ENCODE assay signal across 8 mouse cellular contexts in the genomic region with DNA sequence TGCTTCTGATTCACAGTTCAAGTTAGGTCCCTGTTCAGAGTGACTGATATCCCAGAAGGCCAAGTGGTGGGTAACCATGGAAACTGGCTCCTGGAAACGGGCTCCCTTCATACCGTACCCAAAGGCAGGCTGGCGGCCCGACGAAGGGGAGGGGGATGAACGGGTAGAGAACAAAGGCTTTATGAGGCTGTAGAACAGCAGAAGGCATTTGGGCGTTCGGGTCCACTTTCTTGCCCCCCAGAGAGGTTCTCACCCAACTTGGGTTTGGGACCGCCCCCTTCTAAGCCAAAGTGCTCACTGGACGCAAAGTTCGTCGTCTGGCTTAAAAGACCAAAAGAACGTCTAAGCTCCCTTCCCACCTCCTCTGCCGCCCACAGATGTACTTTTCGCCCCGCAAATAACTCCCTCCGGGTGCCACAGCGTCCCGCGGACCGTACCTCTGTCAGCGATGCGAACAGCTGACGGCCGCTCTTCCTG. TPM values are rescaled to one million over a fixed set of nuclear protein-coding genes. Genes with fewer than 3 reads are reported as not detected.
DNase-seq lines count a peak whose midpoint lies in the region; ATAC-seq and TF ChIP-seq lines count a peak whose summit lies in the region.

No protein-coding gene starts in this region.

- peak overlapping the region; percentile 82 for H3K9ac ChIP-seq in embryonic facial prominence, embryonic 13.5 days
- H3K9ac ChIP-seq in kidney, embryonic 16.5 days (replicated peaks; ENCODE audit: low read length), result peak overlapping the region; percentile 81
- peak overlapping the region; percentile 83 for H3K9ac ChIP-seq in liver, adult 2 months (ENCODE audit: low read depth, low read length)
- H3K9ac ChIP-seq in midbrain, postnatal 0 days (replicated peaks; ENCODE audit: low read length, poor library complexity, severe bottlenecking), result peak overlapping the region; percentile 60
- H3K9ac ChIP-seq in stomach, embryonic 15.5 days, result peak overlapping the region; percentile 71

- under 1% methylated on average over 25 of the region's 25 CpGs for WGBS in embryonic facial prominence, embryonic 13.5 days
- WGBS in heart, embryonic 10.5 days, result under 1% methylated on average over 25 of the region's 25 CpGs
- under 1% methylated on average over 25 of the region's 25 CpGs for WGBS in kidney, embryonic 16.5 days
- WGBS in liver, adult 2 months, result under 1% methylated on average over 25 of the region's 25 CpGs
- 0% methylated on average over 25 of the region's 25 CpGs for WGBS in midbrain, postnatal 0 days
- WGBS in stomach, embryonic 15.5 days, result under 1% methylated on average over 25 of the region's 25 CpGs

- ATAC-seq in embryonic facial prominence, embryonic 13.5 days (ENCODE audit: insufficient number of reproducible peaks, insufficient read depth, low FRiP score, low TSS enrichment, low read depth), result 0 out of 2 replicates have a peak, but pooled peaks have one; percentile 56
- peak; percentile 81 for ATAC-seq in kidney, embryonic 16.5 days (ENCODE audit: low FRiP score, low TSS enrichment)
- peak; percentile 91 for ATAC-seq in midbrain, postnatal 0 days (ENCODE audit: low FRiP score)
- ATAC-seq in stomach, embryonic 15.5 days (ENCODE audit: insufficient read depth, low FRiP score, low read depth), result peak; percentile 67

- H3K4me1 ChIP-seq in embryonic facial prominence, embryonic 13.5 days, result peaks cover 10% of the 10 kb centered on the region; the same call in 1 of the 2 replicates
- H3K4me1 ChIP-seq in heart, embryonic 10.5 days, result 0 out of 2 replicates have a peak, but pooled peaks cover 4% of the 10 kb centered on the region
- H3K4me1 ChIP-seq in kidney, embryonic 16.5 days (ENCODE audit: insufficient read depth, low read length), result peaks cover 3% of the 10 kb centered on the region; the same call in 1 of the 2 replicates
- peaks cover 2% of the 10 kb centered on the region; the same call in 1 of the 2 replicates for H3K4me1 ChIP-seq in liver, adult 2 months (ENCODE audit: control insufficient read depth, insufficient read depth, low read length)
- no peaks in the 10 kb centered on the region for H3K4me1 ChIP-seq in midbrain, postnatal 0 days (ENCODE audit: insufficient read depth, low read length)
- H3K4me1 ChIP-seq in stomach, embryonic 15.5 days, result peaks cover 5% of the 10 kb centered on the region; the same call in 1 of the 2 replicates

- H3K36me3 ChIP-seq in embryonic facial prominence, embryonic 13.5 days, result peaks cover 19% of the 10 kb centered on the region
- H3K36me3 ChIP-seq in heart, embryonic 10.5 days, result peaks cover 19% of the 10 kb centered on the region
- peaks cover 12% of the 10 kb centered on the region for H3K36me3 ChIP-seq in kidney, embryonic 16.5 days (ENCODE audit: insufficient read depth, low read length)
- H3K36me3 ChIP-seq in liver, adult 2 months (ENCODE audit: control insufficient read depth, insufficient read depth, low read length), result peaks cover 15% of the 10 kb centered on the region
- H3K36me3 ChIP-seq in midbrain, postnatal 0 days (ENCODE audit: insufficient read depth, low read length), result peaks cover 5% of the 10 kb centered on the region; the same call in 1 of the 2 replicates
- H3K36me3 ChIP-seq in stomach, embryonic 15.5 days, result peaks cover 10% of the 10 kb centered on the region; the same call in 1 of the 2 replicates

- H3K27ac ChIP-seq in embryonic facial prominence, embryonic 13.5 days, result peak overlapping the region; percentile 77
- H3K27ac ChIP-seq in heart, embryonic 10.5 days, result peak overlapping the region; percentile 86
- peak overlapping the region; percentile 81 for H3K27ac ChIP-seq in kidney, embryonic 16.5 days (ENCODE audit: low read length)
- H3K27ac ChIP-seq in liver, adult 2 months (replicated peaks; ENCODE audit: insufficient read depth, low read depth, low read length), result peak overlapping the region; percentile 74
- H3K27ac ChIP-seq in midbrain, postnatal 0 days (ENCODE audit: low read depth, low read length), result peak overlapping the region; percentile 60
- H3K27ac ChIP-seq in stomach, embryonic 15.5 days, result peak overlapping the region; percentile 75; the same call in 1 of the 2 replicates

- H3K79me2 ChIP-seq in liver, adult 2 months (ENCODE audit: control insufficient read depth, insufficient read depth, low read length), result no peaks in the 10 kb centered on the region

- peak; percentile 43 to 53 for DNase-seq in CD8-positive naive resting alpha-beta T cell, adult 2 months (ENCODE audit: low read depth in 2 of 2, low spot score in 2 of 2)
- peak; percentile 78 for DNase-seq in adrenal gland, postnatal 14 days
- DNase-seq in heart, embryonic 10.5 days (ENCODE audit: low spot score), result peak; percentile 81
- DNase-seq in liver, adult 2 months (ENCODE audit: extremely low read depth, low read depth, low spot score), result peak; percentile 53
- peak; percentile 82 for DNase-seq in midbrain, postnatal 0 days (ENCODE audit: low spot score)

- peak overlapping the region; percentile 96 for H3K4me3 ChIP-seq in embryonic facial prominence, embryonic 13.5 days
- peak overlapping the region; percentile 97 for H3K4me3 ChIP-seq in heart, embryonic 10.5 days
- H3K4me3 ChIP-seq in kidney, embryonic 16.5 days (ENCODE audit: low read length), result peak overlapping the region; percentile 100
- peak overlapping the region; percentile 88 for H3K4me3 ChIP-seq in liver, adult 2 months (ENCODE audit: insufficient read depth, low read depth, low read length)
- peak overlapping the region; percentile 99 for H3K4me3 ChIP-seq in midbrain, postnatal 0 days (ENCODE audit: low read depth, low read length)
- peak overlapping the region; percentile 98 for H3K4me3 ChIP-seq in stomach, embryonic 15.5 days (replicated peaks)

- peak overlapping the region; percentile 75 for H3K4me2 ChIP-seq in embryonic facial prominence, embryonic 13.5 days
- peak overlapping the region; percentile 64 for H3K4me2 ChIP-seq in kidney, embryonic 16.5 days (replicated peaks; ENCODE audit: low read depth, low read length)
- H3K4me2 ChIP-seq in midbrain, postnatal 0 days (ENCODE audit: low read depth, low read length, poor library complexity, severe bottlenecking), result peak overlapping the region; percentile 78
- H3K4me2 ChIP-seq in stomach, embryonic 15.5 days, result peak overlapping the region; percentile 89

- H3K27me3 ChIP-seq in embryonic facial prominence, embryonic 13.5 days, result no peaks in the 10 kb centered on the region
- H3K27me3 ChIP-seq in heart, embryonic 10.5 days (ENCODE audit: insufficient read depth, poor library complexity, severe bottlenecking), result no peaks in the 10 kb centered on the region
- H3K27me3 ChIP-seq in kidney, embryonic 16.5 days (ENCODE audit: insufficient read depth, low read length), result no peaks in the 10 kb centered on the region; the same call in 1 of the 2 replicates
- H3K27me3 ChIP-seq in liver, adult 2 months (ENCODE audit: control insufficient read depth, insufficient read depth, low read length), result no peaks in the 10 kb centered on the region
- no peaks in the 10 kb centered on the region for H3K27me3 ChIP-seq in midbrain, postnatal 0 days (ENCODE audit: insufficient read depth, low read length)
- no peaks in the 10 kb centered on the region for H3K27me3 ChIP-seq in stomach, embryonic 15.5 days (replicated peaks)

- no peak for TF ChIP-seq CTCF in liver, adult 2 months (IDR thresholded peaks at IDR 0.05; ENCODE audit: low read depth, low read length)
- no peak for TF ChIP-seq CTCF in midbrain, postnatal 0 days (IDR thresholded peaks at IDR 0.05)

- no peak for TF ChIP-seq POLR2A in liver, adult 2 months (IDR thresholded peaks at IDR 0.05; ENCODE audit: extremely low read depth, insufficient read depth, low read length)

- H3K9me3 ChIP-seq in embryonic facial prominence, embryonic 13.5 days, result no peaks in the 10 kb centered on the region
- H3K9me3 ChIP-seq in heart, embryonic 10.5 days, result no peaks in the 10 kb centered on the region
- no peaks in the 10 kb centered on the region for H3K9me3 ChIP-seq in kidney, embryonic 16.5 days (ENCODE audit: low read length)
- H3K9me3 ChIP-seq in midbrain, postnatal 0 days (ENCODE audit: low read length), result no peaks in the 10 kb centered on the region
- H3K9me3 ChIP-seq in stomach, embryonic 15.5 days, result no peaks in the 10 kb centered on the region

RNA-seq across cellular contexts. Expression of a gene that starts 0.5 kb away (rescaled TPM):
- total RNA-seq in adrenal gland, postnatal 14 days (2021), result 28.9 and 32.7 TPM in 2 replicates
- polyA plus RNA-seq in embryonic facial prominence, embryonic 13.5 days (2015; fragmentation: Nextera tagmentation; extraction: Ambion mirVana), result 27.0 and 27.7 TPM in 2 replicates
- 14.4 and 19.7 TPM in 2 replicates for polyA plus RNA-seq in heart, embryonic 10.5 days (2016; fragmentation: Nextera tagmentation; extraction: Ambion mirVana)
- 37.8 and 38.4 TPM in 2 replicates for polyA plus RNA-seq in kidney, embryonic 16.5 days (2015; fragmentation: Nextera tagmentation; extraction: Ambion mirVana)
- total RNA-seq in liver, adult 2 months (2014; rRNA removed), result 28.6 and 28.9 TPM in 2 replicates
- 3.4 and 3.5 TPM in 2 replicates for polyA plus RNA-seq in liver, adult 2 months (2012; rRNA removed)
- total RNA-seq in midbrain, postnatal 0 days (2014; rRNA removed), result 14.9 and 18.2 TPM in 2 replicates
- 10.2 and 11.1 TPM in 2 replicates for polyA plus RNA-seq in midbrain, postnatal 0 days (2015; fragmentation: Nextera tagmentation; extraction: Ambion mirVana)
- polyA plus RNA-seq in stomach, embryonic 15.5 days (2015; fragmentation: Nextera tagmentation; extraction: Ambion mirVana), result 17.6 and 19.1 TPM in 2 replicates

RNA-seq across cellular contexts. Expression of a gene that starts 49.7 kb away (rescaled TPM):
- 236 and 237 TPM in 2 replicates for total RNA-seq in adrenal gland, postnatal 14 days (2021)
- polyA plus RNA-seq in embryonic facial prominence, embryonic 13.5 days (2015; fragmentation: Nextera tagmentation; extraction: Ambion mirVana), result 106 and 129 TPM in 2 replicates
- 143 and 206 TPM in 2 replicates for polyA plus RNA-seq in heart, embryonic 10.5 days (2016; fragmentation: Nextera tagmentation; extraction: Ambion mirVana)
- polyA plus RNA-seq in kidney, embryonic 16.5 days (2015; fragmentation: Nextera tagmentation; extraction: Ambion mirVana), result 174 and 186 TPM in 2 replicates
- 191 and 225 TPM in 2 replicates for total RNA-seq in liver, adult 2 months (2014; rRNA removed)
- polyA plus RNA-seq in liver, adult 2 months (2012; rRNA removed), result 43.8 and 49.9 TPM in 2 replicates
- 440 and 500 TPM in 2 replicates for total RNA-seq in midbrain, postnatal 0 days (2014; rRNA removed)
- 136 and 140 TPM in 2 replicates for polyA plus RNA-seq in midbrain, postnatal 0 days (2015; fragmentation: Nextera tagmentation; extraction: Ambion mirVana)
- 117 and 130 TPM in 2 replicates for polyA plus RNA-seq in stomach, embryonic 15.5 days (2015; fragmentation: Nextera tagmentation; extraction: Ambion mirVana)

Comparison
In these comparisons a context has a peak if more than half of its experiments do, and no peak if none do; other contexts are left out.
1. Peak in every context shown above with its lines: DNase-seq, ATAC-seq, H3K4me3 ChIP-seq and H3K27ac ChIP-seq.